Mouse (Mus musculus): ENCODE measurements around the gene Pspc1.

- TF ChIP-seq CTCF (IDR thresholded peaks at IDR 0.05; ENCODE audit: low read depth) (peak; percentile 40), EP300 (IDR thresholded peaks at IDR 0.05; ENCODE audit: low read depth) (no peak)
Measured at GRCm38 (mm10) chr14:56776571-56777238, 1.4 kb downstream of the Pspc1 start.
